Mouse (Mus musculus) myocyte (in vitro differentiated cells): ENCODE measurements at regions not wholly inside any gene's neighbourhood (a gene's known extent, or its start where the extent isn't known, plus 50 kb on each side); places are given as distances from the start of the nearest gene placed in this dataset.

ENCODE experiments used
- CEBPB ChIP-seq: IDR thresholded peaks from 2 replicates; pipeline ENCODE4 v1.6.1; 2011; ENCODE audit warnings: mild to moderate bottlenecking, moderate library complexity; ENCODE audit not compliant: poor library complexity, insufficient read depth, severe bottlenecking
- E2F4 ChIP-seq: IDR thresholded peaks from one replicate; pipeline ENCODE4 v1.6.1; 2011; ENCODE audit warnings: mild to moderate bottlenecking, control low read depth, moderate library complexity; ENCODE audit not compliant: insufficient read depth
- MAX ChIP-seq: IDR thresholded peaks from one replicate; pipeline ENCODE4 v1.6.1; 2011; ENCODE audit warnings: low read depth, mild to moderate bottlenecking, control low read depth
- MYOD1 ChIP-seq, 3 experiments: IDR thresholded peaks; one replicate each; pipeline ENCODE4 v1.6.1; 2011; ENCODE audit warnings: control low read depth in 2 of 3, low read depth in 2 of 3, mild to moderate bottlenecking in 2 of 3, moderate library complexity in 1 of 3; ENCODE audit not compliant: insufficient read length in 2 of 3, control insufficient read depth in 1 of 3
- MYOG ChIP-seq, 3 experiments: IDR thresholded peaks; one replicate each; pipeline ENCODE4 v1.6.1; 2011; ENCODE audit warnings: control low read depth in 2 of 3, low read depth in 2 of 3, mild to moderate bottlenecking in 2 of 3; ENCODE audit not compliant: insufficient read length in 2 of 3, control insufficient read depth in 1 of 3, insufficient read depth in 1 of 3
- POLR2A ChIP-seq: IDR thresholded peaks from one replicate; pipeline ENCODE4 v1.6.1; 2011; ENCODE audit warnings: low read depth, mild to moderate bottlenecking, control low read depth, moderate library complexity; ENCODE audit not compliant: insufficient read length
- POLR2AphosphoS2 ChIP-seq: IDR thresholded peaks from one replicate; pipeline ENCODE4 v1.6.1; 2011; ENCODE audit warnings: low read depth, control low read depth; ENCODE audit not compliant: insufficient read length
- REST ChIP-seq: IDR thresholded peaks from one replicate; pipeline ENCODE4 v1.6.1; 2011; ENCODE audit warnings: mild to moderate bottlenecking, control low read depth, moderate library complexity; ENCODE audit not compliant: insufficient read depth, insufficient read length
- USF1 ChIP-seq: IDR thresholded peaks from one replicate; pipeline ENCODE4 v1.6.1; 2011; ENCODE audit warnings: low read depth, mild to moderate bottlenecking, control low read depth, moderate library complexity

DNA sequence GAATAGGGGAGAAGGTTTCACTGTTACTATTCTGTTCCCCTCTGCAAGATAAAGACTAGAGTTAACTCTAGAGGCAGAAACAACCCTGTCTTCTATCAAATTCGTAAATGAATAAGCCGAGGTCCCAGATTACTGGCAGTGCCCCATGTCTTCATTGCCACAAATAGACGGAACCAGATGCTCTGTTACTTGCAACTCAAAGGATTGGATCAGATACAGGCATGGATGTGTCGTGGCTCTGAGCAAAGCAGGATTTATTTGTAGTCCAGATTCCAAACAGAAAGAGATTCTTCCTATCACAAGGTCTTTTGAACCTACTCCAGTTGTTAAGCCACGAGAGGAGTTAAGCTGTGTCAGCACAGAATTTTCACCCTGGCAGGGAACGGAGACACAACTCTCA lies 221.9 kb upstream of the Slc7a11 start:
- TF ChIP-seq REST (no peak), MYOD1 (IDR thresholded peaks at IDR 0.05; ENCODE audit: control insufficient read depth in 1 of 3, insufficient read length in 2 of 3, low read depth in 2 of 3) (no peak), CEBPB (no peak), POLR2A (no peak), POLR2AphosphoS2 (no peak), E2F4 (no peak), USF1 (no peak), MYOG (IDR thresholded peaks at IDR 0.05; ENCODE audit: control insufficient read depth in 1 of 3, insufficient read depth in 1 of 3, insufficient read length in 2 of 3, low read depth in 2 of 3) (no peak), MAX (no peak)
